Mouse (Mus musculus) liver, postnatal 0 days (tissue): ENCODE measurements around the gene Fgf11. TPM values are rescaled to one million over a fixed set of nuclear protein-coding genes. Genes with fewer than 3 reads are reported as not detected.

Experiments
- ATAC-seq: fragments of 200-750 bp; cut with Nextera tagmentation; 2 replicates; pipeline ENCODE4 v1.8.0; 2017; ENCODE audit warnings: mild to moderate bottlenecking, moderate library complexity
- DNase-seq: peaks from one replicate; pipeline ENCODE4 v3.0.0-alpha.2; 2016
- H3K27ac ChIP-seq: fragments of 300-500 bp; sonication (generic); 2 replicates; pipeline ENCODE4 v1.5.1; 2014; ENCODE audit warnings: antibody characterized with exemption, moderate library complexity, mild to moderate bottlenecking, low read depth
- H3K27me3 ChIP-seq: fragments of 300-500 bp; sonication (generic); 2 replicates; pipeline ENCODE4 v1.6.1; 2014; ENCODE audit warnings: low read length, control low read depth, mixed read lengths; ENCODE audit not compliant: insufficient read depth
- H3K36me3 ChIP-seq: fragments of 300-500 bp; sonication (generic); replicated peaks from 2 replicates; pipeline ENCODE4 v1.6.1; 2014; ENCODE audit warnings: mild to moderate bottlenecking, control low read depth, low read length, moderate library complexity, mixed read lengths; ENCODE audit not compliant: insufficient read depth
- H3K4me1 ChIP-seq: fragments of 300-500 bp; sonication (generic); 2 replicates; pipeline ENCODE4 v1.6.1; 2014; ENCODE audit warnings: antibody characterized with exemption, mild to moderate bottlenecking, control low read depth; ENCODE audit not compliant: insufficient read depth
- H3K4me2 ChIP-seq: fragments of 300-500 bp; sonication (generic); 2 replicates; pipeline ENCODE4 v1.6.1; 2014; ENCODE audit warnings: low read depth, mild to moderate bottlenecking, low read length, moderate library complexity, mixed read lengths
- H3K4me3 ChIP-seq: fragments of 300-500 bp; sonication (generic); 2 replicates; pipeline ENCODE4 v1.5.1; 2014; ENCODE audit warnings: low read depth, low read length
- H3K9ac ChIP-seq: fragments of 300-500 bp; sonication (generic); replicated peaks from 2 replicates; pipeline ENCODE4 v1.6.1; 2014; ENCODE audit warnings: mild to moderate bottlenecking, moderate library complexity
- H3K9me3 ChIP-seq: fragments of 300-500 bp; sonication (generic); 2 replicates; pipeline ENCODE4 v1.6.1; 2016; ENCODE audit warnings: mild to moderate bottlenecking, control low read depth, low read length, mixed read lengths
- CTCF ChIP-seq: sonication (generic); IDR thresholded peaks from 2 replicates; pipeline ENCODE4 v1.5.1; 2016; ENCODE audit warnings: antibody characterized with exemption, low read depth
- EP300 ChIP-seq: IDR thresholded peaks from 2 replicates; pipeline ENCODE4 v1.6.1; 2016; ENCODE audit warnings: antibody characterized with exemption, low read depth, mild to moderate bottlenecking
- WGBS: fragments of 180-500 bp; shearing (Covaris S2); extraction: QIAGEN DNeasy Blood & Tissue Kit; methylation state at CpG from one replicate; pipeline ENCODE4 v1.1.7; 2014; ENCODE audit not compliant: insufficient replicate concordance; 5-methylcytosine and 5-hydroxymethylcytosine counted together
- polyA plus RNA-seq: library from polyadenylated mRNA; unstranded; fragments of >200 nt; fragmentation: Nextera tagmentation; extraction: Ambion mirVana; gene quantifications from 2 replicates; pipeline ENCODE4 v1.2.1, GENCODE M21; 2015

The Fgf11 gene
- polyA plus RNA-seq, 1 experiment from 2014 or later, result 0.04 TPM

- Histone ChIP-seq H3K9ac (no peak overlapping the region), H3K4me2 (no peak overlapping the region), H3K4me1 (no peaks in the 10 kb centered on the region), H3K27me3 (0 out of 2 replicates have a peak, but pooled peaks cover 3% of the 10 kb centered on the region), H3K4me3 (no peak overlapping the region), H3K9me3 (no peaks in the 10 kb centered on the region), H3K27ac (no peak overlapping the region), H3K36me3 (peaks cover 4% of the 10 kb centered on the region; the same call in 1 of the 2 replicates)
- WGBS, result 43% methylated on average over 5 of the region's 5 CpGs
- ATAC-seq, result no peak
- no peak for TF ChIP-seq EP300
- TF ChIP-seq CTCF, result no peak
- DNase-seq, result no peak
Measured at GRCm38 (mm10) chr11:69774961-69775360, 26.7 kb downstream of the Fgf11 start.

- H3K4me1 ChIP-seq, result peaks cover 11% of the 10 kb centered on the region
- H3K4me2 ChIP-seq, result peak overlapping the region; percentile 88
- 0 out of 2 replicates have a peak, but pooled peaks cover 2% of the 10 kb centered on the region for H3K36me3 ChIP-seq
- no peaks in the 10 kb centered on the region for H3K9me3 ChIP-seq
- H3K27me3 ChIP-seq, result no peaks in the 10 kb centered on the region
- 63% methylated on average over 4 of the region's 4 CpGs for WGBS
- H3K4me3 ChIP-seq, result no peak overlapping the region
- 0 out of 2 replicates have a peak, but pooled peaks have one; percentile 17 for ATAC-seq
- DNase-seq, result no peak
- peak overlapping the region; percentile 37 for H3K27ac ChIP-seq
- TF ChIP-seq CTCF, result no peak
- no peak for TF ChIP-seq EP300
- no peak overlapping the region for H3K9ac ChIP-seq
Measured at GRCm38 (mm10) chr11:69767625-69767909, 34.1 kb downstream of the Fgf11 start.

GRCm38 (mm10) chr11:69766872-69767624 is 34.6 kb downstream of the Fgf11 start:
- no peak for ATAC-seq
- H3K27ac ChIP-seq, result peak overlapping the region; percentile 91

GRCm38 (mm10) chr11:69766126-69766609 is 35.5 kb downstream of the Fgf11 start:
- DNase-seq (peak; percentile 77), ATAC-seq (peak; percentile 81)
- peak overlapping the region; percentile 88 for H3K4me2 ChIP-seq
- 0 out of 2 replicates have a peak, but pooled peaks cover 2% of the 10 kb centered on the region for H3K36me3 ChIP-seq
- WGBS, result 1% methylated on average over 35 of the region's 37 CpGs
- peak overlapping the region; percentile 89 for H3K9ac ChIP-seq
- peaks cover 11% of the 10 kb centered on the region for H3K4me1 ChIP-seq
- H3K9me3 ChIP-seq, result no peaks in the 10 kb centered on the region
- peak overlapping the region; percentile 85 for H3K4me3 ChIP-seq
- peak overlapping the region; percentile 91 for H3K27ac ChIP-seq
- TF ChIP-seq EP300 (no peak), CTCF (no peak)
- no peaks in the 10 kb centered on the region for H3K27me3 ChIP-seq

More at GRCm38 (mm10) chr11:69766872-69767624, 34.6 kb downstream of the Fgf11 start:
- peak overlapping the region; percentile 85 for H3K4me3 ChIP-seq
- H3K36me3 ChIP-seq, result 0 out of 2 replicates have a peak, but pooled peaks cover 2% of the 10 kb centered on the region
- no peak for TF ChIP-seq EP300
- no peaks in the 10 kb centered on the region for H3K27me3 ChIP-seq
- no peak for DNase-seq
- H3K4me1 ChIP-seq, result peaks cover 11% of the 10 kb centered on the region
- peak overlapping the region; percentile 88 for H3K4me2 ChIP-seq
- H3K9me3 ChIP-seq, result no peaks in the 10 kb centered on the region
- H3K9ac ChIP-seq, result no peak overlapping the region
- 63% methylated on average over 13 of the region's 13 CpGs for WGBS

GRCm38 (mm10) chr11:69765221-69766125 is 36.2 kb downstream of the Fgf11 start, which contains the start of gene Zbtb4:
Gene Zbtb4 (plus strand): TSS chr11:69765912.
- Histone ChIP-seq H3K27ac (peak within 1 kb of the TSS; percentile 91), H3K4me2 (peak within 1 kb of the TSS; percentile 88), H3K36me3 (no peaks in the 10 kb centered on the region), H3K27me3 (no peaks in the 10 kb centered on the region), H3K4me1 (peaks cover 11% of the 10 kb centered on the region), H3K4me3 (peak within 1 kb of the TSS; percentile 85), H3K9me3 (no peaks in the 10 kb centered on the region), H3K9ac (peak within 1 kb of the TSS; percentile 89)
- ATAC-seq (peak; percentile 66), DNase-seq (peak; percentile 59)
- 22% methylated on average over 30 of the region's 55 CpGs for WGBS
- TF ChIP-seq CTCF (no peak), EP300 (no peak)

- Histone ChIP-seq H3K4me3 (no peak overlapping the region), H3K4me1 (peaks cover 22% of the 10 kb centered on the region), H3K9ac (no peak overlapping the region), H3K27me3 (no peaks in the 10 kb centered on the region), H3K9me3 (no peaks in the 10 kb centered on the region), H3K27ac (no peak overlapping the region), H3K36me3 (no peaks in the 10 kb centered on the region), H3K4me2 (no peak overlapping the region)
- WGBS, result 77% methylated on average over 7 of the region's 7 CpGs
- TF ChIP-seq EP300 (no peak), CTCF (peak; percentile 54)
- DNase-seq (no peak), ATAC-seq (no peak)
Measured at GRCm38 (mm10) chr11:69763551-69763950, 38.1 kb downstream of the Fgf11 start.
